ENCODE assay signal across 29 mouse cellular contexts in genomic region chr10:59585621-59586020, GRCm38 (mm10). TPM values are rescaled to one million over a fixed set of nuclear protein-coding genes. Genes with fewer than 3 reads are reported as not detected.
DNase-seq lines count a peak whose midpoint lies in the region.
"Had no signal": no experiment of that assay in that cellular context is flagged by ENCODE, and none has a peak within 500 bp of the region (broad histone marks: within the 10 kb centered on the region; RNA-seq: fewer than 3 reads in every experiment).

No protein-coding gene starts in this region.

- DNase-seq in adrenal gland, adult 2 months = peak; percentile 41
- no peak for DNase-seq in adrenal gland, adult 8-10 months
- DNase-seq in lung, postnatal 25 days (ENCODE audit: low spot score) = peak; percentile 16
- no peak for DNase-seq in lung, postnatal 14 days
- peak; percentile 69 for DNase-seq in NIH3T3 (ENCODE audit: low read depth)
- DNase-seq in spleen, adult 12 weeks (ENCODE audit: low spot score) = no peak
- DNase-seq: adrenal gland, postnatal 10 days; adrenal gland, postnatal 25 days; B cell, adult 2 months; cerebellum, adult 11 months; cerebellum, adult 18-20 months; cerebellum, adult 8-10 months; cerebellum, adult 9-11 months; cerebellum, postnatal 14 days; cerebellum, postnatal 36 days; embryo, embryonic 11 days; forebrain, postnatal 0 days had no signal

RNA-seq across cellular contexts. Expression of gene Gm10322, which starts 30.2 kb away (rescaled TPM):
- total RNA-seq in adrenal gland, adult 2 months (2021) = not detected
- polyA plus RNA-seq in adrenal gland, adult 2 months (2012; rRNA removed) = not detected in 2 replicates
- not detected for total RNA-seq in adrenal gland, adult 8-10 months (2022)
- total RNA-seq: adrenal gland, postnatal 10 days; adrenal gland, postnatal 25 days; adrenal gland, postnatal 4 days; CH12.LX; common myeloid progenitor, adult 5-6 weeks; forebrain, postnatal 0 days; G1E had no signal
- polyA plus RNA-seq: brain, embryonic 14.5 days; CD4-positive, CD25-positive, alpha-beta regulatory T cell, adult 4 months; embryonic facial prominence, embryonic 11.5 days; embryonic facial prominence, embryonic 13.5 days; embryonic facial prominence, embryonic 15.5 days; forebrain, embryonic 11.5 days; forebrain, embryonic 13.5 days; forebrain, embryonic 15.5 days; forebrain, postnatal 0 days; G1E had no signal

RNA-seq across cellular contexts. Expression of gene Mcu, which starts 30.9 kb away (rescaled TPM):
- total RNA-seq in adrenal gland, adult 2 months (2021) = 10 to 100 TPM; 36.2 to 48.2 TPM
- polyA plus RNA-seq in adrenal gland, adult 2 months (2012; rRNA removed) = 14.7 and 17.0 TPM in 2 replicates
- 10 to 100 TPM; 40.4 to 61.1 (median 47.8) TPM for total RNA-seq in adrenal gland, adult 8-10 months (2022)

Comparison
In these comparisons a context has a peak if more than half of its experiments do, and no peak if none do; other contexts are left out.
1. DNase-seq: peak in adrenal gland, adult 2 months (single experiment), lung, postnatal 25 days (single experiment) and NIH3T3 (single experiment); none in adrenal gland, adult 8-10 months (single experiment), lung, postnatal 14 days (single experiment) and spleen, adult 12 weeks (single experiment).